8 mouse cellular contexts compared by ENCODE assay signal in genomic region chr7:143900667-143901066, GRCm38 (mm10). TPM values are rescaled to one million over a fixed set of nuclear protein-coding genes. Genes with fewer than 3 reads are reported as not detected.
DNase-seq lines count a peak whose midpoint lies in the region; ATAC-seq and TF ChIP-seq lines count a peak whose summit lies in the region.
"Had no signal": no experiment of that assay in that cellular context is flagged by ENCODE, and none has a peak within 500 bp of the region (broad histone marks: within the 10 kb centered on the region; RNA-seq: fewer than 3 reads in every experiment).

No protein-coding gene starts in this region.

- no peaks in the 10 kb centered on the region for H3K9me3 ChIP-seq in intestine, postnatal 0 days (ENCODE audit: control insufficient read depth)
- H3K9me3 ChIP-seq in intestine, embryonic 15.5 days, result no peaks in the 10 kb centered on the region
- no peaks in the 10 kb centered on the region for H3K9me3 ChIP-seq in embryonic facial prominence, embryonic 13.5 days
- H3K9me3 ChIP-seq: stomach, embryonic 15.5 days had no signal

- 29% methylated on average over 2 of the region's 2 CpGs for WGBS in intestine, postnatal 0 days
- whole genome bisulfite sequencing in intestine, embryonic 15.5 days, result 23% methylated on average over 2 of the region's 2 CpGs
- WGBS in embryonic facial prominence, embryonic 13.5 days, result 25% methylated on average over 2 of the region's 2 CpGs

- H3K9ac ChIP-seq in intestine, postnatal 0 days (ENCODE audit: low read depth, low read length), result no peak overlapping the region
- H3K9ac ChIP-seq in intestine, embryonic 15.5 days, result no peak overlapping the region
- no peak overlapping the region for H3K9ac ChIP-seq in embryonic facial prominence, embryonic 13.5 days
- H3K9ac ChIP-seq: stomach, embryonic 15.5 days had no signal

- H3K4me3 ChIP-seq in intestine, postnatal 0 days (ENCODE audit: low read depth, low read length), result no peak overlapping the region
- no peak overlapping the region for H3K4me3 ChIP-seq in intestine, embryonic 15.5 days (replicated peaks)
- H3K4me3 ChIP-seq in embryonic facial prominence, embryonic 13.5 days, result no peak overlapping the region
- H3K4me3 ChIP-seq: stomach, embryonic 15.5 days had no signal

- ATAC-seq in intestine, postnatal 0 days, result no peak
- no peak for ATAC-seq in intestine, embryonic 15.5 days
- ATAC-seq in embryonic facial prominence, embryonic 13.5 days (ENCODE audit: insufficient number of reproducible peaks, insufficient read depth, low FRiP score, low TSS enrichment, low read depth), result 0 out of 2 replicates have a peak, but pooled peaks have one; percentile 26

- peak; percentile 66 for TF ChIP-seq CTCF in intestine, postnatal 0 days (IDR thresholded peaks at IDR 0.05; ENCODE audit: low read depth)

- no peak overlapping the region for H3K4me2 ChIP-seq in intestine, postnatal 0 days (replicated peaks; ENCODE audit: low read depth)
- no peak overlapping the region for H3K4me2 ChIP-seq in intestine, embryonic 15.5 days (replicated peaks)
- H3K4me2 ChIP-seq in embryonic facial prominence, embryonic 13.5 days, result no peak overlapping the region
- H3K4me2 ChIP-seq: stomach, embryonic 15.5 days had no signal

- no peaks in the 10 kb centered on the region for H3K4me1 ChIP-seq in intestine, postnatal 0 days (replicated peaks; ENCODE audit: control insufficient read depth, insufficient read depth, low read length)
- H3K4me1 ChIP-seq in intestine, embryonic 15.5 days (replicated peaks), result no peaks in the 10 kb centered on the region
- H3K4me1 ChIP-seq in embryonic facial prominence, embryonic 13.5 days, result no peaks in the 10 kb centered on the region
- H3K4me1 ChIP-seq: stomach, embryonic 15.5 days had no signal

- peak; percentile 14 to 45 for DNase-seq in right cerebral cortex, adult 2 months (ENCODE audit: low spot score in 2 of 2)
- DNase-seq in right cerebral cortex, postnatal 25 days, result no peak
- DNase-seq in T-cell, adult 2 months (ENCODE audit: low spot score), result no peak
- no peak for DNase-seq in MN1 (ENCODE audit: low spot score)

- H3K27me3 ChIP-seq in intestine, postnatal 0 days (replicated peaks; ENCODE audit: control insufficient read depth, insufficient read depth, low read length), result no peaks in the 10 kb centered on the region
- H3K27me3 ChIP-seq in intestine, embryonic 15.5 days (replicated peaks), result no peaks in the 10 kb centered on the region
- H3K27me3 ChIP-seq in embryonic facial prominence, embryonic 13.5 days, result no peaks in the 10 kb centered on the region

- no peaks in the 10 kb centered on the region for H3K36me3 ChIP-seq in intestine, postnatal 0 days (ENCODE audit: control insufficient read depth, insufficient read depth)
- H3K36me3 ChIP-seq in intestine, embryonic 15.5 days, result no peaks in the 10 kb centered on the region
- no peaks in the 10 kb centered on the region for H3K36me3 ChIP-seq in embryonic facial prominence, embryonic 13.5 days
- H3K36me3 ChIP-seq: stomach, embryonic 15.5 days had no signal

- H3K27ac ChIP-seq in intestine, postnatal 0 days (ENCODE audit: low read depth, low read length), result no peak overlapping the region
- no peak overlapping the region for H3K27ac ChIP-seq in intestine, embryonic 15.5 days
- no peak overlapping the region for H3K27ac ChIP-seq in embryonic facial prominence, embryonic 13.5 days
- H3K27ac ChIP-seq: stomach, embryonic 15.5 days had no signal

RNA-seq across cellular contexts. Expression of gene Gm498, which starts 34.0 kb away (rescaled TPM):
- not detected in 2 replicates for polyA plus RNA-seq in intestine, postnatal 0 days (2015; fragmentation: Nextera tagmentation; extraction: Ambion mirVana)
- not detected in 2 replicates for polyA plus RNA-seq in intestine, embryonic 15.5 days (2015; fragmentation: Nextera tagmentation; extraction: Ambion mirVana)
- polyA plus RNA-seq in embryonic facial prominence, embryonic 13.5 days (2015; fragmentation: Nextera tagmentation; extraction: Ambion mirVana), result not detected in 2 replicates
- polyA plus RNA-seq: stomach, embryonic 15.5 days had no signal

Comparison
In these comparisons a context has a peak if more than half of its experiments do, and no peak if none do; other contexts are left out.
1. DNase-seq: peak in right cerebral cortex, adult 2 months (2 of 2); none in right cerebral cortex, postnatal 25 days (single experiment), T-cell, adult 2 months (single experiment) and MN1 (single experiment).